Mouse (Mus musculus) regulatory T cell (primary cell): Measurements from ENCODE around the gene Olfr32.

Experiments
- in situ Hi-C: fragments of 300-600 bp; cut with MboI, MseI; formaldehyde crosslinking; loops from one replicate; pipeline ENCODE4 v1.15.1; 2025; ENCODE audit warnings: high pct_unique_total_duplicates

Olfr32 gene

DNA sequence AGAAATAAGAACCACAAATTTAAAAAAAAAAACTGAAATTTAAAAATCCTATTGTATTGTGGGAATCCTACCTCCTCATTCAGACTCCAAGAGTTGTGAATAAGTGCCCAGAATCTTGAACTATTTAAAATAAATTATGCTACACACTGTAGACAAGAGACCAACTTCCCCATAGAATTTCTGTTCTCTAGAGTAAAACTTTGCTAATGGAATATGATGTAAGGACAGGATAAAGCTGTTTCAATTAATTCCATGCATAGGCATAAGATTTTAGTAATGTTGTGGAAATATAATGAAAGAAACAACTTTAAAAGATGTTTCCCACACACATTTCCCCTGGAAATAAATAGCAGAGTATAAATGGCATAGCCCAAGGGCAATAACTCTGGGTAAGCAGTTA lies at the start of gene Olfr32:
Gene Olfr32 (minus strand): TSS at position 101 of the 400 bp plus-strand sequence.
- in situ Hi-C loops: no loop called here

- in situ Hi-C loops: loop anchor here (5.0 kb wide), 1 partner anchor 250 kb away; no protein-coding TSS in a partner anchor
Measured at GRCm38 (mm10) chr2:90187082-90187481, 45.0 kb upstream of the Olfr32 start.

DNA sequence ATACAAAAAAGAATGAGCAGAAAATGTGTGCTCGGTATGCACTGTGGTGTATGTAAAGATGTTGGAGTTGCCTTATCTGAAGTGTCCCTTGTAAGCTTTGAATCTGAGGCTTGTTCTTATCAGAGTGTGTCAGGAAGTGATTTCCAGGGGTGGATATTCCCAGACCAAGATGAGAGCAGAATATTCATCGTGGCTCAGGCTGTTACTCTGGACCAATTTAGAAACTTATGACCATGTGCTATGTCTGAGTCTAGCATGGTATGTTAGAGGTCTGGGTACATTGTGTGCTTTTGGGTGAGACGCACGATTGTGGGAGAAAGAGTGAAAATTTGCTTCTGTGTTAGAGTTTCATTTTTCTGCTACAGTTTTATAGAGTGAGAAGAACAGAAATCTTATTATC lies 44.0 kb upstream of the Olfr32 start:
- in situ Hi-C loops: loop anchor here (5.0 kb wide), 1 partner anchor 251 kb away; no protein-coding TSS in a partner anchor

GRCm38 (mm10) chr2:90153916-90154315 lies 11.8 kb upstream of the Olfr32 start:
- in situ Hi-C loops: no loop called here

DNA sequence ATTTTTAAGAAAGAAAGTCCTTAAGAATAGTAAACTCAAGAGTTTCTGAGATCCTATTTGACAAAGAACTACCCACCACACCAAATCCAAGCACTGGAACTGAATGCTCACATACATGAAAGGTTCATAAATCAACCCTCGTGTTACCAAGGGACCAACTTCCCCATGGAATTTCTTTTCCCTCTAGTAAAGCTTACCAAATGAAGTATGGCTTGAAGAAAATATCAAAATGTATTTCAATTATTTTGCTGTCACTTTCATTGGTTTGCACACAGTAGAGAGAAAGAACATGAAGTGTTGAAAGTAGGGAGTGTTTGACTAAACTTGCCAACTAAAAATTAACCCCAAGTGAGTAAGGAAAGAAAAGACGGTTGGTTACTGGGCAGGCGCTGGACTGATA lies 10.9 kb upstream of the Olfr32 start, which contains the start of gene Olfr1270:
Gene Olfr1270 (minus strand): TSS at position 101 of the 400 bp plus-strand sequence.
- in situ Hi-C loops: no loop called here

GRCm38 (mm10) chr2:90121312-90121711 lies 20.8 kb downstream of the Olfr32 start, which contains the start of gene Olfr1269:
Gene Olfr1269 (minus strand): TSS chr2:90121412.
- in situ Hi-C loops: no loop called here
